Mouse (Mus musculus) adrenal gland, postnatal 14 days (tissue): ENCODE results near the gene Agap1. TPM values are rescaled to one million over a fixed set of nuclear protein-coding genes. Genes with fewer than 3 reads are reported as not detected.
A peak's percentile ranks its signal among the peaks of the same experiment; 100 is the strongest.
"Not testable (repeated sequence)": the region's sequence is repeated elsewhere in the genome, so short reads cannot be mapped to it uniquely, and the experiment has no call there.

Source experiments
- DNase-seq: peaks from one replicate; pipeline ENCODE4 v3.0.0; 2021; ENCODE audit warnings: mixed read lengths
- total RNA-seq: library from RNA; stranded (reverse); gene quantifications from 2 replicates; pipeline ENCODE4 v1.2.3, GENCODE M21; 2021

Gene Agap1
- total RNA-seq, 1 experiment from 2014 or later = 56.2 TPM

DNA sequence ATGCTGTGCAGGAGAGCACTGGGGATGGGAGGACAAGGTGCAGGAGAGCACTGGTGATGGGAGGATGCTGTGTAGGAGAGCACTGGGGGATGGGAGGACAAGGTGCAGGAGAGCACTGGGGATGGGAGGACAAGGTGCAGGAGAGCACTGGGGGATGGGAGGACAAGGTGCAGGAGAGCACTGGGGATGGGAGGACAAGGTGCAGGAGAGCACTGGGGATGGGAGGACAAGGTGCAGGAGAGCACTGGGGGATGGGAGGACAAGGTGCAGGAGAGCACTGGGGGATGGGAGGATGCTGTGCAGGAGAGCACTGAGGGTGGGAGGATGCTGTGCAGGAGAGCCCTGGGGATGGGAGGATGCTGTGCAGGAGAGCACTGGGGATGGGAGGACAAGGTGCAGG lies 47.3 kb downstream of the Agap1 start:
- not testable (repeated sequence) for DNase-seq

DNA sequence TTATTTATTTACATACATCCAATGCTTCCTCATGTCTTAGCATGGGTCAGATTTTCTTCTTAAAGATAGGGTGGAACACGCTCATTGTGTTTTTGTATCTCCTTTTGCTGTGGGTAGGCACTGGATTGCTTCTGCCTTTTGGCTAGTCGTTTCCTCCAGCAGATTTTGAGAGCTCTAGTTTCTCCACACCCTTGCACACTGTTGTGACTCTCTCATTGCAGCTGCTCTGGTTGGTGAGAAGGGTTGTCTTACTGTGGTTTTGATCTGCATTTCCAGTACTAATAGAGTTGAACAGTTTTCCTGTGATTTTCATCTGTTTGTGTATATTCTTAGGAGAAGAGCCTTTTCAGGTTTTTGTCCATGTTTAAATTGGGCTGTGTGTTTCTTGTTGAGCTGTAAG lies 54.6 kb downstream of the Agap1 start:
- no peak for DNase-seq

DNA sequence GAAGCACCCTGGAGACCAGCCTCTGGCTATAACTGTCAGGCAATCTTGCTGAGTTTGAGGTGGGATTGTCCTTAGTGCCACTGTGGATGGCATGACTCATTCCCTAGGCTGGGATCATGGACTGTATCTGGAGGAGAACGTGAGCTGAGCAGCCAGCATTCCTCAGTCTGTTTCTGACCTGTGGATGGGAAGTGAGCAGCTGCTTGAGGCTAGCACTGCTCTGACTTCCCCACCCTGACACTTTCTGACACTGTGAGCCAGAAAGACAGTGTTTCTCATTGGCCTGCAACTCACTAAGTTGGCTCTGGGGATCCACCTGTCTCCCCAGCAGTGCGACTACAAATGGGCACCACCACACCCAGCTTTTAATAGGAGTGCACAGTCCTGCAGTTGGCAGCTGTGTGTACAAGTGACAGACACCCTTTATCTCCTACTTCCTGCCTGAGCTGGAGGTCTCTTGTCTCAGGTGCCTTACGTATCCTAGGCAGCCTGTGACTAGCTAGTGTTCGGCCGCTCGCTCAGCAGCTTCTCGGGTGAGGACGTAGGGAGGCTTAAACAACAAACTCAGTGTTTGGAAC lies 55.2 kb downstream of the Agap1 start:
- no peak for DNase-seq

DNA sequence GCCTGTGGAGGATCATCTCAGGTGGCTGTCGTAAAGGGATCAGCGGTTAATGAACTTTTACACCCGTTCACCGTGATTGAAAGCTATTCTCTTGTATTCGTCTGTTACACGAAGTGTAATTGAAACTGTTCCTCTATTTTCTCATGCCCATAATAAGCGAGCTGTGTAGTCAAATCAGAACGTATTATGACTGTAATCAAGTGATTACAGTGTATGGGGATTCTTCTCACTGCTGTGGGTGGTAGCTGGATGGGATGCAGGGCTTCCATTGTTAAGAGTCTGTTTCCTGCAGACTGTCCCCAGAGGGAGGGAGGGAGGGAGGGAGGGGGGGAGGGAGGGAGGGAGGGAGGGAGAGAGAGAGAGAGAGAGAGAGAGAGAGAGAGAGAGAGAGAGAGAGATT lies 56.1 kb downstream of the Agap1 start:
- DNase-seq = no peak

DNA sequence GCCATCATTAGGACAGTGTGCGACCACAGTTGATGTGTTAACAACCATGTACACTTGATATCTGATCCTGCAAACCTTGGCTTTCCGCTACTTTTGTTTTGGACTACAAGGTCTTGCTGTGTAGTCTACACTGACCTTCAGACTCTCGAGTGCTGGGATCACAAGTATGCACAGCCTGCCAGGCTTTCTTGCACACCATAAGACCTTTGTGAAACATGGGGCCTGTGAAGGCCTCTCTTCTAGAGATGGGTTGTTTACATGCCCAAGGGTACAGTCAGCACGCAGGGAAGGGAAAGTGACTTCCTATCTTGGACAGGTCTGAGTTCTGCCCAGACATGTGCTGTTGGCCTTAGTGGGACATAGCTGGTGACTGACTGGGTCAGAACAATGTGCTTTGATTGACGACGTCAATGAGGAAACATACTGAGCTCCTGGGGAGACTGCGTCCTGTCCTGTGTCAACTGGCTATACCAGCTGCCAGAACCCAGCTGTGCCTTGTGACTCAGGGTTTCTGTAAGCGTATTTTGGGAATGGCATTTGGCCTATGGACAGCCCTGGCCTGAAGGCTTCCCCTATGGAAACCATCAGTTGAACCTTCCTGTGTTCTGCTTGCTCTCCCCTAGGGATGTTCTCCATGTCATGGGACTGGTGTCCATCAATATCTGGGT lies 59.1 kb downstream of the Agap1 start:
- peak; percentile 31 for DNase-seq

DNA sequence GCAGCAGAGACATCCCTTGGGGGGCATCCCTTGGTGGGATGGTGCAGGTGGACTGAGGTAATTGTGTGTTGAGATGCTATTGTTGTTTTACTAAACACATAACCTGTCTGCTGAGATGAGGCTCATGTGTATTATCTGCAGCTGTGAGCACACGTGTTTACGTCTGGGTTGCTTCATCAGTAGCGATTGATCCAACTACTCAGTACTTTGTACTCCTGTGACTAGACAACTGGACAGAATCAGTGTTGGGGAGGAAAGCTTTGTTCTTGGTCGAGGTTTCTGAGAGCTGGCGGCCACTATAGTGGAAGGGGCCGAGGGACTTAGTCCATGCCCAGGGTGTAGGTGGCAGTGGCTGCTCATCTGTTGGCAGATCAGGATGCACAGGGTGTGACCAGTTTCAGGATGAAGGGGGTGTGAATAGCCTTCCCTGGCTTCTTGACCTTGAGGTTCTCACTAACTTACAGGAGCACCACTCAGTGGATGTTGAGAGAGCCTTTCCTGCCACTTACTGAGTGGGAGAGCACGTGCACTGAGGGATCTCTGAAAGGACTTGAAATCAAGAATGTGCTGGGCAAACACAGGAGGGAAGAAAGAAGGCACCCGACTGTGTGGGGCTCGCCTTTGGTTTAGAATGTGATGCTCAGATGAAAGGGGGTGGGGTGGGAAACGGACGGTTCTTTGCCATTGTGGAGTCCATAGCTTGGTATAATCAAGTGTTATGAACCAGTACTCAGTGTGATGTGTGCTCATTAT lies 61.4 kb downstream of the Agap1 start:
- DNase-seq = no peak

DNA sequence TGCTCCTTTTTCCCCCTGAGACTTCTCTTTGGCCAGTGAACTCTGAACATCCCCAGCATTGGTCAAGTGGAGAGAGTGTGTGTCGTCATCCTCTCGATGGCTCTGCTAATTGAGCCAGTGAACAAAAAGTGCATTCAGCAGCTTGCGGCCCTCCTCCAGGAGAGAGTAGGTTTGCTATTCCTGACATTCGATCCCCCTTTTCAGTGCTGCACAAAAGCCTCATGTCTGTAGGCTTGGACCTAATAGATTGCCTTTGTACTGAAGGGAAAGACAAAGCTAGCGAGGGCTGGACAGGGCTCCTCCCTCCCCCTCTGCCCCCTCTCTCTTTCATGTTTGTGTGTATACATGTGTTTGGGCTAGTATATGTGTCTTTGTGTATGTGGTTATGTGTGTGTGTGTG lies 63.2 kb downstream of the Agap1 start:
- no peak for DNase-seq

DNA sequence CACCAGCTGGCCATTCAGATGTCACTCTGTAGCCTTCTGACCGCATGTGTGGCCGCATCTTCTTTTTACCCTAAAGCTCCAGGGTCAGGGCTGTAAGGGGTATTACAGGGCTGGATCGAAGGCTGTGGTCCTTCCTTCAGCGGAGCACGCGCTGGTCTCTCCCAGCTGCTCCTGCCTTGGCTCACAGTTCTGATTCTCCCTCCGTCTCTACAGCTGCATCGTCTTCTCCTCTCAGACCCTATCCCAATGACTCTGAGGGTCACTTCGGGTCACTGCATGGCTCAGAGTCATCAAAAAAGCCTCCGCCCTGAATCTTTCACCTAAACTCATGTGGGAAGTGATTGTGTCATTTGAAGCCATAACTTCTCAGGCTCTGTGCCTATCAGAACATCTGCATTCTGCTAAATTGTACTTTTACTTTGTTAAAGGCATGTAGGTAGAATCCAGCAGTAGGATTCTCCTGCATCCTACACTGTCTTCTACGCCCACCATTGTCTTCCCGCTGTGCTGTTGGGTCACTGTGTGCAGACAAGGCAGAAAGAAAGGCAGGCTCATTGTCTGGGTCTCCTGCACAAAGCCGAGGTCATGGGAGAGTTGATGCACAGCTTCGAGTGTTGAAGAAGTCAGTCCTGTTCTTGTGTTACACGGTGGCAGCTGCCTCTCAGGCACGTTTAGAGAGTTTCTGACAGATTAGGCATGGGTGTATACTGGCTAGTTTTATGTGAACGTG lies 65.5 kb downstream of the Agap1 start:
- DNase-seq = no peak

DNA sequence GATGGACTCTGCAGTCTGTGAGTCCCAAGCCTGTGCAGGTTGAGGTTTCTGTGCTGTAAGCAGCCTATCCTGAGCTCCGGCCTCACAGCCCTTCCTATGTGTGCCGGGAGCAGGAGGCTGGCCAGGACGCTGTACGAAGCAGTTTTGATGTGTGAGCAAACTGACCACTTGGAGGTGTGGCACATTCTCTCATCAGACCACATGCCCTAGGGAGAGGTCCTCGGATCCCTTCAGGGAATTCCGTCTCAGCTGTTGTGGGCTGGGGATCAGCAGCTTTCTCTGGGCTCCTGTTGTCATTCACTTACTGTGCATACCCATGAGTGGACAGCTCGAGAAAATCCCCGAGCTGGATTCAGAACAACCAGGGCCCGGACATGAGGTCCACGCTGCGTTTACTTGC lies 66.8 kb downstream of the Agap1 start:
- DNase-seq = no peak

DNA sequence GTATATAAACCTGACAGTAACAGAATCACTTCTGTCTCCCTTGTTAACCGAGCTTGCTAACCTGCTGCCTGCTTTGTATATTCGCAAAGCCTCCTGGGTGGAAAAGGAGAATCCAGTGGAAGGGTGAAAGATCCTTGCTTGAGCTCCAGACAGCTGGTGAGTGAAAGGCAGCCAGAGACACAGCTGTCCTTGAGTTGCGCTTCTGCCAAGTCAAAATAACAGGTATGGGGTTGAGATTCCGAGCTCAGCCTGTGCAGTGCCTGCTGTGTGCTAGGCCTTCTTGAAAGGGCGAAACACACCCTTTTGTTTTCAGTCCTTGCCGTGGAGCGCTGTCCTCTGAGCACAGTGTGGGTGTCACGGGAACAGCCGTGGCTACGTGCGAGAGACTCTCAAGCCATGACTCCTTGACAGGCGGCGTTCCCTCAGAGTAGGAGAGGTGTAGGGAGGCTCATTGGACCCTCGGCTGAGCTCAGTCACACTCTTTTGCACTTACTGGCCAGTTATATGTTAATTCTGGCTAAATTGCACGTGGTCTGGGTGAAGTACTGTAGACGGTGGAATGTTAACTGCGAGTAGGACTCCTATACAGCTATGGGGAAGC lies 67.4 kb downstream of the Agap1 start:
- no peak for DNase-seq

DNA sequence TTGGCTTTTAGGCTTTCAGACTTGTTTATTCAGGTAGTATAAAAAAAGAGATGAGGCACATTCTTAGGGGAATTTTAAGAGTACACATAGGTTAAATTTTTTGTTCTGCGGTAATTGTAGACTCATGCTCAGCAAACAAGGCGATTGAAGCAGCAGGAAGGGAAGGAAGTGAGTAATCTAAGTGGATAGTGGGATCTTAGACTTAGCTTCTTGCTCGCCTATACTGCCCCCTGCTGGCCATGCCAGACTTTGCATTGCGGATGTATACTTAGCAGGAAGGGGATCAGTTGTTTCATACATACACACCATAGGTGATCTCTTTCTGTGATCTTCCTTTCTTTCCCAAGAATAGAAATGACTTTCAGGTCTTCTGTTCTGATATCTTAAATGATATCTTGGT lies 69.8 kb downstream of the Agap1 start:
- peak; percentile 95 for DNase-seq

DNA sequence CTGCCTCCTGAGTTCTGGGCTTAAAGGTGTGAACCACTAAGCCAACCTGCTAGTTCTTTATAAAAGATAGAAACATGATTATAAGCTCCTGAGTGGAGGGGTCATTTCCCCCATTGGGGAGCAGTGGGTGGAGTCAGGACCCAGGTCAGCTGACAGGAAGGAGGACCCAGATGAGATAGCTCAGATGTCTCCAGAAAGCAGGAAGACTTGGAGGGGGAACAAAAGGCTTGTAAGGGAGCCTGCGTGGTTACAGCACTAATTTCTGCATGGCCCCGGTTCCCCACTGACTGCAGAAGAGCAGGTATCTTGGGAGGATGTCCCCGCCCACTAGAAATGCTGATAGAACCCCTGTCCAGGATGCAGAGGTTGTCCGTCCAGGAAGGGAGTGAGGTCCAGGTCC lies 70.4 kb downstream of the Agap1 start:
- no peak for DNase-seq

DNA sequence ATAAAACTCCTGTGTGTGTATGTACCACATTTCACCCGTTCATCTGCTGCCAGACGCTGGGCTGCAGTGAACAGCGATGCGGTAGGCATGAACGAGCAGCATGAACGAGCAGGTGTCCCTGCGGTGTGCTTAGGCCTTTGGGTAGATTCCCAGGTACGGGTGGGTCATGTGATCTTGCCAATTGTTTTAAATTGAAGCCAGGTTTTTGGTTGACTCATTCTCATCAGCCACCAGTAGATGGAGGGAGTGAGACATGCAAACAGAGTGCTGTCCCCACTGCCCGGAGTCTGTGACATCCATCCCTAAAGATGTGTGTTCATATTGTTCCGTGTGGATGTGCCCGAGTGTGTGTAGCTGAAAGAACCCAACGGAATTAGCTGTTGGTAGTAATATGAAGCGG lies 71.2 kb downstream of the Agap1 start:
- peak; percentile 69 for DNase-seq

DNA sequence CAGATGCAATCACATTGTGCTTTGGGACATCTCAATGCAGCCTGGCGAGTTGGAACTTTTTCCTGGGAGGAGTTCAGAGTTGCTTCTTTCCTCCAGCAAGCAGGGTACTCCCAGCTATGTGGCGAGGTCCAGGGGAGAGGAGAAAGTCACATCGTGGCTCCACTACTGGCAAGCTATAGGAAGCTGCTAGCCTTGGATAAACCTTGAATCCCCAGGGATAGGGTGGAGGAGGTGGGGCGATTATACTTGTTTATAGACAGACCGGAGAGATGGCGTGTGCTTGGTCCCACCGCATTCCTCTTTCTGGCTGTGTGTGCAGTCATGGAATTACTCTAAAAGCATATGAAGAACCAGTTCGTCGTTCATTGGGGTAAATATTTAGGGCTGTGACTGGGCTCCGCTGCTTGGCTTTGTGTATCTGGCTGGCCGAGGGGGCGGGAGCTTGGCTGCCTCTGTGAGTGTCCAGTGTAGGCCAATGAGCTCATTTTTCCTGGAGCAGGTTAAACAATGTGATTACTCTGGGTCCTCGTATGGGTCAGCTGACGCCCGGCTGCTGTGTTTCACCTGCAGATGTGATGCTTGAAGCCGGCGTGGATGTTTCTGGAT lies 74.2 kb downstream of the Agap1 start:
- no peak for DNase-seq

DNA sequence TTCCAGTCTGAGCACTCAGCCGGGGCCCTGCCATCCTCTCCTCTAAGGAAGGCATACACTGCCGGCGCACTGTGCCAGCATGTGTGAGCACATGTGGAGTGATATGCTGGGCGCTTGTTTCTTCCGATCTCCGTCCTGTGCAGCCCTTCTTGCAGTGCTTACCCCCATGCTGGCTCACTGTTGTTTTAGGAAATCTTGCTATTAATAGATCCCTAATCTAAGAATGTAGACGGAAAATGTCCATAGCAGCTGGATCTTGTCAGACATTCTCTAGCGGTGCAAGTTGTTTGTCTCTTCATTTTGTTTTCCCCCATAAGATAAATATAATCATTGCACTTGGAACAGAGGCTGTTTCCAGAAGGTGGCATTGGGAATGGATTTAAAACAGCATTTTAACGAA lies 79.1 kb downstream of the Agap1 start:
- DNase-seq = no peak

DNA sequence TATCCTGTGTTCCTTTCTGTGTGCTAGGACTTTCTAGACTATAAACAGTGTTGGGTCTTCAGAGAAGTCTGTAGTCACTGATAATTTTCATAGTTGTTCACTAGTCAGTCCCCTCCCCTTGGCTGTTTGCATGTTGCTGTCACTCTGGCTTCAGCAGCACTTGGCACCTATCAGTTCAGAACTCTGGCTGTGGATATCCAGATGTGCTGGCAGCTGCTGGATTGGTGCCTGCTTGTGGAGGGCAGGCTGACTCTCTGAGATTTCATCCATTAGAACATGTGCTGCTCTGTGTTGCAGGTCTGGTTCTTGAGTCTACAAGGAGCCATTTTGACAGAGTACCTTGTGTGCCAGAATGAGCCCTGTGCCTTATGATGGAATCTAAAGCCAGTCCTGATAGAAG lies 80.6 kb downstream of the Agap1 start:
- no peak for DNase-seq

DNA sequence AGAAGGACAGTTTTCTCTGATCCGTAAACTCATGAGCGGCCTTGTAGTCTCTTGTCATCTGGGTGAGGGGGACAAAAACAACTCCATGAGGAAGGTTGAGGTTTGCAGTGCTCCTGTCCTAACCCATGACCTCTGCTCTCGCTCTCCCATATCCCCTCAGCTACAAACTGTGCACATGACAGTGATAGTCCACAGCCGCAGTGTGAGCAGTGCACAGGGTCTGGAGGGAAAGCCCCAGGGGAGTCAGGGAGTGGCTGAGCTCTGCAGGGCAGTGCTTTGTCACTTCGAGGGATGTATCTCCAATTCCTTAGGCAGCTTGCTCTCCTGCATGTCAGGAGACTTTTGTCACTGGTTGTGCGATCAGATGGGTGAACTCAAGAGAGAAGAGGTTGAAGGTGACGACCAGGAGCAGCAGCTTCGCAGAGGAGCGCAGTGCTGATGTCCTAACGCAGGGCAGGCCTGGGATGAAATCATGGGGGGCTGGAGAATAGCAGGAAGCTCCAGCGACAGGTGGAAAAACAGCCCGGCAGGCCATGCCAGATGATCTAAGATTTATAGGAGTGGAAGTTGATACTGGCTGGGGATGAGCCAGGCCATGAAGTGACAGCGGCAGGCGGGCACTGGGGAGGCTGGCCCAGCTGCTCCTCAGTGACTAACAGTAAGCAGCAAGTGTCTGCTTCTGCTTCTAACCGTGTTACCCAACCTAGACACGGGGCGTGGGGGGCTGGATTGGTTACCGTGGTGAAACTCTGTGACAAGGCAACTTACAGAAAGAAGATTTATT lies 83.7 kb downstream of the Agap1 start:
- DNase-seq = peak; percentile 51

DNA sequence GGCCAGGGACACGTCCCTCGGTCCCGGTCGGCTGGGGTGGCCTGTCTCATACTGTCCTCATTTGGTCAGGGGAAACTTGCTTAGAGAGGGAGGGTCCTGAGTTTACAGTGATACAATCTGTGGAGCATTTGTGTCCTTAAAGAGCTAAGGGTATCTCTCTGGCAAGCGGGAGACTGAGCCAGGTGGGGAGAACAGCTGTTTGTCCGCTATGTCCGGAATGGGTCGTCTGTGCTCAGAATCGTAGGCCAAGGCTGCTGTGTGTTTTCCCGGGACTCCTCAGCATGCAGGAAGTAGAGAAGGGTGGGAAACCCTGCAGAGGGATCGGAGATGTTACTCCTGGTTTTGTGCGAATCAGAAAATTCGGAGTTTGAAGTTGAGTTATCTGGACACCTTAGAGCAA lies 84.5 kb downstream of the Agap1 start:
- DNase-seq = no peak

DNA sequence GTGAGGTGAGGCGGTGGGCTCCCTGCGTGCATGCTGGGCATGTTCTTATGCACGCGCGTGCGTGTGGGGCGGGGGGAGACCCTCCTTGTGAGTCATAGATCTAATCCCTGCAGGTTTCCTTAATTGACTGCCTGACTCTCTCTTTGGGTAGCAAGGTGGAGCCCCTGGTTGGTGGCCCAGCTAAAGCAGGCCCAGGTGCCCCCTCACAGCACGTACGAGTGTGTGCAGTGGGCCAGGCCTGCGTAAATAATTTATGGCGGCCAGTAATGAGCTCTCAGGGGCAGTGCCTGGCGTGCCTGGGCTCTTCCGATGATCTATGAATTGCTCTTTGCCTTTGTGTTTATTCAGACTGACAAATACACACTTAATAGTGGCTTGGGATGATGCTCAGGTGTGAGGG lies 86.5 kb downstream of the Agap1 start:
- no peak for DNase-seq

DNA sequence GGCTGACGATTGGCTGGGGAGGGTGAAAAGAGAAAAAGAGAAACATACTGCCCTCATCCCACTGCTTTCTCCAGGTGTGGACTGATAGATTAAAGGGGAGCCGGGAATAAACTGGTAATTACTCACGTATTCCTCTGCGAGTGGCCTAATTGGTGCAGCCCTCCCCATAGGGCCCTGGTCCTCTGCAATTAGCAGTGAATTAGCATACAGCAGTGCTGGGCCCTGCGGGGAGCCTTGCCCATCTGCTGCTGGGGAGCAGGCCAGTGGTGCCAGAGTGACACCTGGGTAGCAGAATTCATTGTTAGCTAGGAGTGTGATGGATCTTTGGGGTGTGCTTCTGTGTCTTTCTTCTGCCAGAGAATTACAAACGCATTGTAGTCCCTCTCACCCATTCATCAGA lies 87.9 kb downstream of the Agap1 start:
- no peak for DNase-seq

DNA sequence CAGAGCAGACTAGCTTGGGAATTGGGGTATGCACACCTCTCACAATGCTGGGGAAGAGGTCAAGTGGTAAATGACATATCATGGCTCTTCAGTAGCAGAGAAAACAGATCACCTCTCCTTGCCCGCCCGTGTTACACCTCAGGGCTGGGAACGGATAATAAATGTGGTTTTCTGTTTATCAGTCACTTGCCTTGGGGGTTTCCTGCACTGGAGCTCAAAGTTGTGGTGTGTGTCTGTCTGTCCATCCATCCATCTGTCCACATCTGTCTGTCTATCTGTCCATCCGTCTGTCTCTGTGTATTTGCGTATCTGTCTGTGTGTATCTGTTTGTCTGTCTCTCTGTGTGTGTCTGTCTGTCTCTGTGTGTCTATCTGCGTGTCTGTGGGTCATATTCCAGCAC lies 88.7 kb downstream of the Agap1 start:
- no peak for DNase-seq

DNA sequence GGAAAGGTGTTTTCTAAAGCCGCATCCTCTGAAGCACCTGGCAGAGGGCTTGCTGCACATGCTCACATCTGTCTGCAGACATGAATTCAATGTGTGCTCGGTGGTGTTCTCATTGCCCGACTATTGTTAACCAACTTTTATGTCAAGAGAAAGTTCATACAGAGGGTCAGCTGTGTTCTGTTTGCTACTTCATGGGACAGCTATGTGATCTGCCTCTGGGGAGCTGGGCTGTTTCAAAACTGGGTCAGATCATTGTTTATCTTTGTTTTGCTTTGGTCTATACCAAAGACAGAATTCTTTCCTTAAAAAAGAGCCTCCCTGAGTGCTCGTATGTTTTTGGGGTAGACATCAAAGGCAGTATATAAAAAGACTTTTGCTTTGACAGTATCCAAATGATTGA lies 89.5 kb downstream of the Agap1 start:
- no peak for DNase-seq
